Mouse (Mus musculus) large intestine, adult 2 months (tissue): ENCODE results near the gene Nedd9. TPM values are rescaled to one million over a fixed set of nuclear protein-coding genes. Genes with fewer than 3 reads are reported as not detected.

Experiments used
- DNase-seq: peaks from one replicate; pipeline ENCODE4 v3.0.0-alpha.2; 2012; ENCODE audit warnings: low read depth, low spot score
- WGBS: fragments of 180-500 bp; shearing (Covaris S2); methylation state at CpG from one replicate; pipeline ENCODE4 v1.1.7; 2018; 5-methylcytosine and 5-hydroxymethylcytosine counted together
- polyA plus RNA-seq: library from polyadenylated mRNA; depleted of rRNA; stranded (reverse); fragments of >200 nt; gene quantifications from 2 replicates; pipeline ENCODE4 v1.2.3, GENCODE M21; 2012

The Nedd9 gene
- polyA plus RNA-seq, 1 experiment, result 13.7 TPM

DNA sequence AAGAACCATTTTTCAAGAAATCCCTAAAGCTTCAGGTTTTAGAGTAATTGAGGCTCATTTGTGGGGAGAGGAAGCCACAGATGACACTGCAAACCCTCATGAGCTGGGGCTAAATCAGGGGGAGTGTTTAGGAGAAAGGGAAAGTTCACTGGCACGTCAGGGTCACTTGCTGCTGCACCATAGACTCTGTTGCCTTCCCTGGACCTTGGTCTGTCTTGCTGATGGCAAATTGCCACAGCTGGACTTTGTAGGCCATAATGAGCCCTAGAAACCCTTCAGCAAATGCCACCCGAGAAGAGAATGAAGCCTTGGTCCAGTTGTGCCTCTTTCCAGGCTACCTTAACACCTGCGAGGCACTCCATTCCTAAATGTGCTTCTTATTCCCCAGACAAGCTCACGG lies 66.8 kb downstream of the Nedd9 start:
- DNase-seq, result no peak
- WGBS, result 90% methylated on average over 4 of the region's 4 CpGs

DNA sequence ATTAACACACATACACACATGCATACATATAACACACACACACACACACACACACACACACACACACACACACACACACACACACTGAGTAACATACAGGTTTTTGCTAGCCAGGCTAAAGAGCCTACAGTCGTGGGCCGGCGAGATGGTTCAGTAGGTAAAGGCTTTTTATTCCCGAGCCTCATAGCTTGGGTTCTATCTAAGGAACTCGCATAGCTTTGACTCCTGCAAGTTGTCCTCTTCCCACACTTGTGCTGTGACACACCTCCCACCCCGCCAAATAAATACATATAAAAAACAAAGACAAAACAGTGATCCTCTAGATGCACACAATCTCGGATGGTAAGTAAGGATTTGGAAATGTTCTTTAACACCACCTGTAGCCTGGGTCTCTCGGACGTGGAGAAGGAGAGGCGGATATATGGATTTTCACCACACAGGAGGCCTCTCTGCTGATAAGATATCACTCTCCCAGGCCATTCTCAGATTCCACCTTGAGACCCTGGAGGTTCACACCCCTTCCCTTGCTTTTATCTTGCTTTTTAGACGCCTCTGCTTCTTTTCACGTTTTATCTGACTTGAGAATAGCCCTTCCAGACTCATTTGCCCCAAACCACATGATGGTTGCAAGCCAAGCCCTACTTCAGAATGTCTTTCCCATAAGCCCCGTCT lies 68.8 kb downstream of the Nedd9 start:
- no peak for DNase-seq
- 92% methylated on average over 13 of the region's 13 CpGs for WGBS

DNA sequence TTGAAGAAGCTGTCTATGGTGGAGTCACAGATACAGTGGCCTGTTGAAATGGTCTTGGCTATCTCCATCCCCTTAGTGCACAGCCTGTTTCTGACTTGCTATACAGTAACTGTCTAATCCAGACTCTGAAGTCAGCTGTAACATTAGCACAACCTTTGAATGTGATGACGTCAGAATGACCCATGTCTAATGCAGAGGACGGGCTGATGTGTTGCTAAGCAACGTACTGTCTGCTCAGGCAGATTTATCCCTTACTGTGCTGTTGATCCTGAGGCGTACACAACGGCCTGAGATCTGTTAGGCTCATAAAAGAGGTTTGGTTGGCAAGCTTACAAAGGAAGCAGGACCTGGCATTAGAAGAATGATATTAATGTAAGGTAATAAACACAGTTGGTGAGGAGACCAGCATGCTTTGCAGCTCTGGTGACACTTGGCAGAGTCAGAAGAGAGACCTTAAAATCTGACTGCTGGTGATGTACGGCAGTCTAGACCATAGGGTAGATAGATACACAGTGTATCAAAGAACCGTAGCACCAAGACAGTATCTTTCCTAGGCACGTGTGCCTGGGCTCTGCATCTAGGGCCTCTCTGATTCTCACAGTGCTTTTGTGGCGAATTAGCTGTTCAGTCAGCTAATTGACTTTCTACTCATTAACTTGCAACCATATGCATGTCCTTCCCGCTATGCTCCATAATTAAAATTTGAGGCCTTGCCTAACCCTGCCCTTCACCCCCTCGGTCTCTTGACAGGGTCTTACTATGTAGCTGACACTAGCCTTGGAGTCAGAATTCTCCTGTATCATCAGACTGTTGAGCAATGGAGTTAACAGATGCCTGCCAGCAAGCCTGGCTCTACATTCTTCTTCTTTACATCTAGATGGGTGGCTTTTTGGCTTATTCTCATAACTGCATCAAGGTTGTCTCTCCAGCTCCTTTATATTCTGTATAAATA lies 70.8 kb downstream of the Nedd9 start:
- WGBS, result 62% methylated on average over 11 of the region's 11 CpGs
- no peak for DNase-seq

DNA sequence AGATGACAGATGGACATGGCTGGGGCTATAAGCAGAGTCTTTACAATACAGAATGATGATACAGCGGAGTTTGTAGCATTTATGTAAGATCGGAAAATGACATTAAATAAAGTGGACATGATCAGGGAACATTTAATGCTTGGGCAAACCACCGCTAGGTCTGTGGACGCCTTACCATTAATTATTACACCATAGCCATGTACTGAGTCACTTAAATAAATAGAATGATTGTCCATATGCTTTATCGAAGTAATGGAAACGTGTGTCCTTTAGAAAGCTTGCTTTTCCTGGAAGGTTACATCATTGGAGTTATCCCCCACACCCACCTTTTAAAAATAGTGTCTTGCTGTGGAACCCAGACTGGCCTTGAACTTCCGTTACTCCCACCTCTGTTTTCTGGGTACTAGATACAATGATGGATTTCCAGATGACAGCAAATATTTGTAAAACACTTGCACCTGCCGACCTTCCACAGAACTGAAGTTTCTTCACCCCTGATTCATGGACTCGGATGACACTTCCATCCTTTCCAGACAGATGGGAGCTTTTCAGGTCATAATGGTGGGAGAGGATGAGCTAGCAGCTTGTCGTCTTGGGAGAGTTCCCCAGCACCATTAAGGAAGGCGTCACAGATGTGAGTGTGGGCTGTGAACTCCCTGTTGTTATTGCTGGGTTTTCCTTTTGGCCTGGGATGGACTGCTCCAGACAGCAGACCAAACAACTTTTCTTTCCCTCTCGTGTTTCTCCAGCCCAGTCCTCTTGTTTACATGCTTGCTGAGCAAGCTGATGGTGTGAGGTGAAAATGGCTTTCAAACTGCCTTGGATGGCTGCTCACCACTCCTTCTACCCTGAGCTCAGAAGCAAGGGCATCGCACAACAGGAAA lies 76.7 kb downstream of the Nedd9 start:
- no peak for DNase-seq
- WGBS, result 72% methylated on average over 13 of the region's 13 CpGs

DNA sequence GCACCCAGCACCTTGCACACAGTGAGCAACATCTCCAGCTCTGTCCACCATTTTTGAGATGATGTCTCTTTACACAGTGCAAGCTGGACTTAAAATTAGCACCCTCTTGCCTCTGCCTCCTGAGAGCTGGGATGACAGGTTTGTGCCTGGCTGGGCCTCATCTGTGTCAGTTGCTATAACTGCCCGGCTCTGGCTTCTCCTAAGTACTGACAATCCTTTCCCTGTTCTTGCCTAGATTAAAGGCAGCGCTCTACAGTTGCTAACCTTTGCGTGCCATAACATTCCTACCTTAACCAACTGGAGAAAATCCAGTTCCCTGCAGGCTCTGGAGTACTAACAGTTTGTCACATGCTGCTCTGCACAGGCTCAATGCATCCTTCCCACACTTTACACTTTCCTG lies 77.9 kb downstream of the Nedd9 start:
- DNase-seq, result no peak
- 89% methylated on average over 3 of the region's 3 CpGs for WGBS

DNA sequence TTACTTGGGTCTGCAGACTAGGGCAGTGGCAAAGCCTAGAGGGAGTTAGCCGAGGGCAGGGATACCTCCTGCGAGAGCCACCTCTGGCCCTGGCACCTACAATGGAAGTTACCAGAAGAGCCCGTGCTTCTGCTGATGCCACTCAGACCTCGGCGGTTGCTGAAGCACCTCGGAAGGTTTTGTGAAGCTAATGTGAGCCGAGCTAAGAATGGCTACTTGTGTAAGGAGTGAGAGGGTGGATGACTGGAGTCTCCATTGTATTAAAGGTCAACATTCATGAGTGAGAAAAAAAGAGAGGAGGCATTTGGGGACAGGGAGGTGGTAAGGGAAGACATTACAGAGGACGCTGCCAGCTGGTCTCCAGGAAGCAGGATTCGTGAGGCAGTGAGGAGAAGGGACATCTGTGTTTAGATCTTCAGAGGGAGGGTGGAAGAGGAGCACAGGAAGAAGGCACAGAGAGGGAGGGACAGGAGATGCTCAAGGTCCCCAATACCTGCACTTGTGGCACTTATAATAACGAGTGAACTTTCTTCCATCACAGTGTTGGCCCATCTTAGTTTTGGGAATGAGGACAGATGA lies 78.7 kb downstream of the Nedd9 start:
- DNase-seq, result no peak
- 87% methylated on average over 10 of the region's 10 CpGs for WGBS

DNA sequence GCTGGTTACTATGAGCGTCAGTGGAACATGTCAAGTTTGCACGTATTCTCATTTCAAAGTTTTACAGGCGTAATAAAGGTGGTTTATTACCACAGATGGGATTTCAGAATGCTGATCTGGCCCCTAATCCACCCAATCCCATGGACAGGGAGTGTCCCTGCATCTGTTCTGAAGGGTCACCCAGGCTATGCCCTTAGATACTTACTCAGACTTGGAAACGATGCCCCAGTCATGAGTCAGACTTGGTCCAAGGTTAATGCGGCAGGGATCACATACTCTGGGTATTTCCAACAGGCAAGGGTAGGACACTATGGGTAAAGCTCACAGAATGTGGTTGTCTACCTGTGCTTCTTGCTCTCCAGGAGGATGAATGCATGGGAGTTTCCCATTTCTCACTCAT lies 82.2 kb downstream of the Nedd9 start:
- peak; percentile 85 for DNase-seq
- WGBS, result 38% methylated on average over 5 of the region's 5 CpGs

DNA sequence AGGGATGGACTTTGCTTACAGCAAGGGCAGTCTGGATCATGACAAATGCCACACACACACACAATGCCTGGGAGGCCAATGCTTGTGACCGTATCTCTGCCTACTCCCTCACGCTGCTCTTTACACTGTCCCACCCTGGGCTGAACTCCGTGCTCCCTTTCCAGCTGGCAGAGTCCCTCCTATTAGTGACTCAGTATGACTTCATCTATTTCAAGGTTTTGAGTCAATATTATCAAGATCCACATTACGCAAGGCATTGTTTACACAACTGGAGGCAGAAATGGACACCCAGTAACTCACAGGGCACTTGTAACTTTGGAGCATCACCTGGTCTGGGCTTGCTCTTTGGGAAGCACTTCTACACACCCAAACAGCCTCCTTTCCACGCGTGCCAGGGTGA lies 83.3 kb downstream of the Nedd9 start:
- 19% methylated on average over 6 of the region's 6 CpGs for WGBS
- peak; percentile 90 for DNase-seq

DNA sequence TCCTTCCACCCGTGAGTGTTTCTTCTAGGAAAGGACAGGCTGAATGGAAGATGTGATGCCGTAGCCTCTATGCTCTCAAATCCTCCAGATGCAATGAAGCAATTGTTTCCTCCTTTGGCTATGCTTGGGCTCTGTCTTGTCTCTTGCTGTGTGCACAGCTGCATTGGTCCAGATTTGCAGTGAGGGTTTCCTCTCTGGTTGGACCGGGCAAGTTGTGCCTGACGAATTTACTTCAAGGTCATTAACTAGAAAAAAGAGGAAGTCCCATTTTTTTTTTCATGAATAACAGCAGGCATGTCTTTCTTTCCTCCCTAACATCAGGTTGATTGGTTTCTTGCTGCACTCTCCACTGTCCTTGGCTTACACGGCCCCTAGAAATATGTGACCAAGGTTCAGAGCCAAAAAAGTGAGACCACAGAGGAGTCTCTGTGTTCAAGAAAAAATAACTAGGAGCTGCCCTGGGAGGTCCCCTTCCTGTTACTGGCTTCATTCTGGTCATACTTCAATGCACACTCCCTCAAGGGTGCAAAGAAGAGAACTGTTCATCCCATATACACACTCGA lies 84.6 kb downstream of the Nedd9 start:
- DNase-seq, result no peak
- 49% methylated on average over 6 of the region's 6 CpGs for WGBS

DNA sequence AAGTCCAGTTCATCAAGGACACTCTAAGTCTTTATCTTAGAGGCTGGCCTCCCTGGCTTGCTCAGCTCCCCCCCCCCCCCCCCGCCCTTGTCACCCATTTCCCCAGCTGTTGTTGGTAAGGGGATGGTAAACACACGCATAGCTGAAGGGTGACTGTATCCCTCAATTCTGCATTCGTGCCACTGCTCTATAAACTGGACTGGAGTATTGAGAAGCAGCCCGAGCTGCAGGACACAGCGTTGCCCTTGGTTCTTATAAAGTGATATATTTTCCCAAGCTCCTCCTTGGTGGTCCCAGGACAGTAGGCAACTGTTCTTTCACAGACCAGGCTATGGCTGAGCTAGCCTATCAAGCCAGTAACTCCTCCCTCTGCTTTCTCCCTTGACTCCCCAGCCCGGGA lies 85.4 kb downstream of the Nedd9 start:
- no peak for DNase-seq
- 54% methylated on average over 6 of the region's 6 CpGs for WGBS

DNA sequence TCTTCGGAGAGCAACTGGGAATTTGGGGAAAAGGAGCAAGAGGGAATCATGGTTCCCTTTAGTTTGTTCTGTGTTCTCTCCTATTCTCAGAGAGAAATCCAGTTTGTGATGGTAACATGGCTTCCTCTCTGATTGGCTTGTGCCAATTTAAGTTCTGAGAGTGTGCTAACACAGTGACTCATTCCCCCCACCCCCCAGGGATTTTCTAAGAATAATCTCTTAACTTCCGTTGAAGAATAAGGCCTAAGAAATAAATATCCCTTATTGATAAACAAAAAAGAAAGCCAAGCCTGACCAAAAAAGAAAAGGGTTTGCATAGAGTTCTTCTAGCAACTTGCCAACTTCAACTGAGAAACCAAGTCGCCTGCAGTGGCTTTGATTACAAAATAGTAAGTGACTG lies 86.9 kb downstream of the Nedd9 start:
- no peak for DNase-seq
- WGBS, result 52% methylated on average over 3 of the region's 3 CpGs

DNA sequence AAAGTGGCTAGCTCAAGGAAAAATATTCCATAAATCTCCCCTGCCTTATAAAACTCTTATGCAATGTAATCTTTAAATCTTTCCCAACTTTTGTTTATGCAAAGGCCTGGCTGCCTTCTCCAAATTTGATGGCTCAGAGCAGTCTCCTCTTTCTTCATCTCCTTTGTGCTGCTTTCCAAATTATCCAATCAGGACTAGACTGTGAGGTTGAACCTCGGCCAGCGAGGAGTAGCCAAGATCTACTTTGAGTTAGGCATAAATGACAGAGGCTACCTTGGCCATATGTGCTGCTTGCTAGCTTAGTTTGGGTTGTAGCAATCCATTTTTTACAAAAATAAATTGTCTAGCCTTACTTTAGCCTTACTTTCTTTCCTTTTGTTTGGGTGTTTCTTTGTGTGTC lies 95.0 kb downstream of the Nedd9 start:
- no peak for DNase-seq
- WGBS, result 65% methylated on average over 2 of the region's 2 CpGs

DNA sequence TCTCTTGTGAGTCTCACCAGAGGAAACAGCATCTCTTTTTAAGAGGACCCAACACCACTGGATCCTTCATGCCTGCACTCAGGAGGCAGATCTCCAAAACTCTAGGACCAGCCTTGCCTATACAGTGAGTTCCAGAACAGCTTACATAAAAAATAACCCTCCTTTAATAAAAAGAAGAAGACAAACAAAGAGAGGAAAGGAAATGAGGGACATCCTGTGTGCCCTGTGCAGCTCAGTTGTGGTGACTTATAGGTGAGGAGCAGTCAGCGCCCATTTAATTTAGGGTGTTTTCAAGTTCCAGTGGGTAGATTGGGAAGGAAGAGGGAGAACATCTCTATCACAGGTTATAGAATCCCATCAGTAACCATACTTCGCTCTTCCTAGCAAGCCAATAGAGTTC lies 96.5 kb downstream of the Nedd9 start:
- DNase-seq, result no peak
- WGBS, result 91% methylated on average over 2 of the region's 2 CpGs

DNA sequence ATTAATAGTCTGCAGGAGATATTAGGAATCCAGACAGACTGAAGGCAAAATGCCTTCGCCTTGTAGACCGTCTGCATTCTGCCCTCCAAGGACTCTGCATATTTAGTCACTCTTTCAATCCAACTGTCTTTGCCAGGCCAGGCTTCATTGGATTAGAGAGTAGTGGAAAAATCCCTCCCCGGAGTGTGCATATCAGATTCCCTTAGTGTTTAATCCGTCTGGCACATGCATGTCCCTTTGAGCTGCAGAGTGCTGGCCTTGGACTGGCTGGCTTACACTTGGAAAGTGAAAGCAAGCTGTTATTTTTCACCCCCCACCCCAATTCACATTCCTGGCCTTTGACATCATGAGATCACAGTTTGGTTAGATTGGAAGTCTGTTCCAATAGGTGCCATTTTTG lies 100.6 kb downstream of the Nedd9 start:
- DNase-seq, result no peak
- WGBS, result 61% methylated on average over 4 of the region's 4 CpGs

DNA sequence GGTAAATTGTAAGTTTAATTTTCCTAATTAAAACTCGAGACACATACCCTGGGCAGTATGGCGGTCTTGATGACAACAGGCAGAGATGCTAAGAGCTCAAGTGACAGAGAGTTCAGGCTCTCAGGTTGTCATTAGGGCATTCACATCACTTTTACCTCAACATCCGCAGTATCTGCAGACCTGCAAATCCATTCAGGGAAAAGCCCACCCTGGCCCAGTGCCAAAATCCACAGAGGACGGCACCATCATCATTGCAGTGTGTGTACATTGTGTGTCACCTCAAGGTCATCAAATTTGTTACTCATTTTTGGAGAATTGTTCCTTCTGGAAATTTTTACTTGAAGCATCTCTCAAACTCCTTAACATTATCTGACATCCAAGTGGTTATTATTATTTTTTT lies 102.3 kb downstream of the Nedd9 start:
- DNase-seq, result no peak
- WGBS, result 71% methylated on average over 4 of the region's 4 CpGs

DNA sequence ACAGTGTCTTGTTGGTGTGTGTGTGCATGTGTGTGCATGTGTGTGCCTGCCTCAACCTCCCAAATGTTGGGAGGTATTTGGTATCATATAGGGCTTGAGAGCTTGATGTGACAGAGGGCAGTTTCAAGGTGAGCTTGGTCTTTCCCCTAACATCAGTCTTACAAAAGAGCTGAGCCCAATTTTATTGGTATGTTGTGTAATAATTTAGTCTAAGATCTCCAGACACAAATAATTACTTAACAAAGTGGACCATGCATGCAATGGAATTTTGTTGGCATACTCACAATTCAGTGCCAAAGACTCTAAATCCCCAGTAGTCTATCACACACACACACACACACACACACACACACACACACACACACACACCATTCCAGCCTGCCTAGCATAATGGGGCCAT lies 104.5 kb downstream of the Nedd9 start:
- no peak for DNase-seq

DNA sequence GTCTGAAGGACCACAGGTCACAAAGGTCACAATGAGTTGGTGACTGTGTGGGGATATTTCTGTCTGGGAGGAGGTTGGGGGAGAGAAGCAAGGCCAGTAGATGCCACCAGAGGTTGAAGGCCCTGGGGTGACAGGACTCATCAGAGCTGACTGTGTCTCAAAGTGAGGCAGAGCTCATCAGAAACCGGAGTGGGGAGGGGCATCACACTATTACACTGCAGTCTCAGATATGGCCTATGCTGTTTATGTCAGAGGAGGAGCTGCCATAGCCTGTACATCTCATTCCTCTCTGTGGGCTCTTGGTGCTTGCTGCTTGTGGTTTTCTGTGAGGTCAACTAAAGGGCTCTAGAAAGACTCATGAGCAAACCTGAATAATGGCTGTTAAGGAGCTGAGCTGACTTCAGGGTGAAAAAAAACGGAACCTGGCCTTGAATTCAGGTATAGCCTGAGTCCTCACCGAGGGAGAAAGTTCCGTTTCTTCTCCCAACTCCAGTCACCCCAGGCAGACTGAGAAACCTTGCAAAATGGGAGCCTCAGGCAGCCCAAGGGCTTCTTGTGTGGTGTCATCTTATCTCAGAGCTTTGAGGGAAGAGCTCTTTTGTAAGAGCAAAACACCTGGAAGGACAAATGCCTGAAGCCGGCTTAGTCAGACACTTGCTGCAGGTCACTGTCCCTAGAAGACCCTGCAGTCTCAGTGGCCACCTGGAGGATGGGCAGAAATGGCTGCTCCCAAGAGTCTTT lies 105.2 kb downstream of the Nedd9 start:
- 87% methylated on average over 5 of the region's 5 CpGs for WGBS
- no peak for DNase-seq

DNA sequence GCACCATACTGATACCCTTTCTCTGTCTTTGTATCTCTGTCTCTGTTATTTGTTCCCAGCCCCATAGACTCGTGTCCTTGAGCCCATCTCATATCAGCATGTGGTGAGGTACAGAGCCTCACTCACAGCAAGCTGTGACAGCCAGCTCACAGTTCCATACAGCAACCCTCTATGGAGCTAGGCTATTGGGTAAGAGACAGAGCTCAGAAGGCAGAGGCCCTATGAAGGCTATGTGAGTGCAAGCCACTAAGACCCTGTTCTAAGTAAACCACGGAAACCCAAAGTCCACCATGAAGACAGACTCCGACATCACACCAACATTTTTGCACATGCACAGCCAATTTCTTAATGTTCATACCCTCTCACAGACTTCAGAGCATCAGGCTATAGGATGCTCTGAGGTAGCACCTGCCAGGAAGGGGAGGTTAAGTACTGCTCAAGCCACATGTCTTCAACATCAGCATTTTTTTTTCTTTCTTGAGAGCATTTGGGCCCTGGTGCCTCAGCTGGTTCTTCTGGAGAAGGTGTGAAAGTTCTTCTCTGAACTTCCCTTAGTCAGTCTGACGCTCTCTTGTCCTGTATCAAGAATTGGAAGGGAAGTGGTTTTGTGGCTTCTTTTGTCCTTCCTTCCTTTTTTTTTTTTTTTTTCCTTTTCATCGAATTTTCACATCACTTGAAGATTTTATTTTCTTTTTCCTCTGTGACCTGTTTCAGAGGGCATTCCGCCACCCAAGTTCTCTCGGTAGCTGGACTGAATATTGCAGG lies 105.9 kb downstream of the Nedd9 start:
- no peak for DNase-seq
- WGBS, result 83% methylated on average over 7 of the region's 7 CpGs
